9 mouse cellular contexts compared by ENCODE assay signal in genomic region chr12:105322160-105322559, GRCm38 (mm10). TPM values are rescaled to one million over a fixed set of nuclear protein-coding genes. Genes with fewer than 3 reads are reported as not detected.
DNase-seq lines count a peak whose midpoint lies in the region; ATAC-seq and TF ChIP-seq lines count a peak whose summit lies in the region.
"Had no signal": no experiment of that assay in that cellular context is flagged by ENCODE, and none has a peak within 500 bp of the region (broad histone marks: within the 10 kb centered on the region; RNA-seq: fewer than 3 reads in every experiment).

No protein-coding gene starts in this region.

- H3K36me3 ChIP-seq in midbrain, embryonic 10.5 days, result no peaks in the 10 kb centered on the region
- no peaks in the 10 kb centered on the region for H3K36me3 ChIP-seq in midbrain, postnatal 0 days (ENCODE audit: insufficient read depth, low read length)
- no peaks in the 10 kb centered on the region for H3K36me3 ChIP-seq in kidney, embryonic 15.5 days
- H3K36me3 ChIP-seq in stomach, embryonic 14.5 days (ENCODE audit: control insufficient read depth, insufficient read depth, low read length), result no peaks in the 10 kb centered on the region
- H3K36me3 ChIP-seq: hindbrain, embryonic 15.5 days had no signal

- 0 out of 2 replicates have a peak, but pooled peaks cover 2% of the 10 kb centered on the region for H3K9me3 ChIP-seq in midbrain, embryonic 10.5 days (replicated peaks)
- no peaks in the 10 kb centered on the region for H3K9me3 ChIP-seq in midbrain, postnatal 0 days (ENCODE audit: low read length)
- H3K9me3 ChIP-seq in kidney, embryonic 15.5 days (replicated peaks), result no peaks in the 10 kb centered on the region
- H3K9me3 ChIP-seq in stomach, embryonic 14.5 days (ENCODE audit: control insufficient read depth, low read depth, low read length), result no peaks in the 10 kb centered on the region
- H3K9me3 ChIP-seq: hindbrain, embryonic 15.5 days had no signal

- no peak overlapping the region for H3K9ac ChIP-seq in midbrain, postnatal 0 days (replicated peaks; ENCODE audit: low read length, poor library complexity, severe bottlenecking)
- no peak overlapping the region for H3K9ac ChIP-seq in kidney, embryonic 15.5 days
- H3K9ac ChIP-seq in stomach, embryonic 14.5 days (replicated peaks; ENCODE audit: low read depth, low read length), result no peak overlapping the region
- H3K9ac ChIP-seq: hindbrain, embryonic 15.5 days had no signal

- no peak for ATAC-seq in midbrain, postnatal 0 days (ENCODE audit: low FRiP score)
- ATAC-seq in kidney, embryonic 15.5 days (replicated peaks; ENCODE audit: low FRiP score), result peak; percentile 69
- peak; percentile 56; the same call in 1 of the 2 replicates for ATAC-seq in stomach, embryonic 14.5 days (ENCODE audit: insufficient number of reproducible peaks, insufficient read depth, low FRiP score, low read depth)

- H3K4me1 ChIP-seq in midbrain, embryonic 10.5 days, result no peaks in the 10 kb centered on the region
- no peaks in the 10 kb centered on the region for H3K4me1 ChIP-seq in midbrain, postnatal 0 days (ENCODE audit: insufficient read depth, low read length)
- no peaks in the 10 kb centered on the region for H3K4me1 ChIP-seq in kidney, embryonic 15.5 days
- no peaks in the 10 kb centered on the region for H3K4me1 ChIP-seq in stomach, embryonic 14.5 days (ENCODE audit: control insufficient read depth, insufficient read depth, low read length)
- H3K4me1 ChIP-seq: hindbrain, embryonic 15.5 days had no signal

- no peak overlapping the region for H3K27ac ChIP-seq in midbrain, embryonic 10.5 days (replicated peaks)
- H3K27ac ChIP-seq in midbrain, postnatal 0 days (ENCODE audit: low read depth, low read length), result no peak overlapping the region
- no peak overlapping the region for H3K27ac ChIP-seq in kidney, embryonic 15.5 days
- no peak overlapping the region for H3K27ac ChIP-seq in stomach, embryonic 14.5 days (ENCODE audit: low read length)
- H3K27ac ChIP-seq: hindbrain, embryonic 15.5 days had no signal

- DNase-seq in midbrain, embryonic 10.5 days (ENCODE audit: low spot score), result peak; percentile 32
- DNase-seq in midbrain, postnatal 0 days (ENCODE audit: low spot score), result no peak
- DNase-seq in c-Kit-positive CD71-positive TER-119-positive erythroid progenitor cells, embryonic 14.5 days (ENCODE audit: low spot score), result peak; percentile 1
- no peak for DNase-seq in cerebellum, postnatal 4 days (ENCODE audit: low spot score in 2 of 2)
- DNase-seq in spleen, postnatal 4 days (ENCODE audit: low spot score in 2 of 2), result no peak
- no peak for DNase-seq in cerebellum, adult 11-12 months

- no peak for TF ChIP-seq CTCF in midbrain, postnatal 0 days (IDR thresholded peaks at IDR 0.05)

- H3K4me3 ChIP-seq in midbrain, embryonic 10.5 days, result no peak overlapping the region
- H3K4me3 ChIP-seq in midbrain, postnatal 0 days (ENCODE audit: low read depth, low read length), result no peak overlapping the region
- no peak overlapping the region for H3K4me3 ChIP-seq in kidney, embryonic 15.5 days (replicated peaks)
- no peak overlapping the region for H3K4me3 ChIP-seq in stomach, embryonic 14.5 days (ENCODE audit: low read depth, low read length)
- H3K4me3 ChIP-seq: hindbrain, embryonic 15.5 days had no signal

- 23% methylated on average over 6 of the region's 6 CpGs for WGBS in midbrain, embryonic 10.5 days
- 22% methylated on average over 6 of the region's 6 CpGs for WGBS in midbrain, postnatal 0 days
- 25% methylated on average over 6 of the region's 6 CpGs for WGBS in kidney, embryonic 15.5 days
- WGBS in stomach, embryonic 14.5 days, result 24% methylated on average over 6 of the region's 6 CpGs

- no peak overlapping the region for H3K4me2 ChIP-seq in midbrain, postnatal 0 days (ENCODE audit: low read depth, low read length, poor library complexity, severe bottlenecking)
- no peak overlapping the region for H3K4me2 ChIP-seq in kidney, embryonic 15.5 days
- no peak overlapping the region for H3K4me2 ChIP-seq in stomach, embryonic 14.5 days (replicated peaks; ENCODE audit: low read depth, low read length)
- H3K4me2 ChIP-seq: hindbrain, embryonic 15.5 days had no signal

- no peaks in the 10 kb centered on the region for H3K27me3 ChIP-seq in midbrain, embryonic 10.5 days (ENCODE audit: low read depth, poor library complexity, severe bottlenecking)
- H3K27me3 ChIP-seq in midbrain, postnatal 0 days (ENCODE audit: insufficient read depth, low read length), result no peaks in the 10 kb centered on the region
- H3K27me3 ChIP-seq in kidney, embryonic 15.5 days, result no peaks in the 10 kb centered on the region
- no peaks in the 10 kb centered on the region for H3K27me3 ChIP-seq in stomach, embryonic 14.5 days (ENCODE audit: control insufficient read depth, insufficient read depth, low read length)
- H3K27me3 ChIP-seq: hindbrain, embryonic 15.5 days had no signal

RNA-seq across cellular contexts. Expression of gene Tunar, which starts 11.5 kb away (rescaled TPM):
- 0.16 and 0.42 TPM in 2 replicates for polyA plus RNA-seq in midbrain, embryonic 10.5 days (2016; fragmentation: Nextera tagmentation; extraction: Ambion mirVana)
- 29.1 and 34.7 TPM in 2 replicates for total RNA-seq in midbrain, postnatal 0 days (2014; rRNA removed)
- polyA plus RNA-seq in midbrain, postnatal 0 days (2015; fragmentation: Nextera tagmentation; extraction: Ambion mirVana), result 22.7 and 22.8 TPM in 2 replicates
- 0.08 and 0.12 TPM in 2 replicates for polyA plus RNA-seq in kidney, embryonic 15.5 days (2015; fragmentation: Nextera tagmentation; extraction: Ambion mirVana)
- 0.14 and 0.33 TPM in 2 replicates for polyA plus RNA-seq in stomach, embryonic 14.5 days (2014; fragmentation: Nextera tagmentation; extraction: Ambion mirVana)

Comparison
In these comparisons a context has a peak if more than half of its experiments do, and no peak if none do; other contexts are left out.
1. DNase-seq: peak in midbrain, embryonic 10.5 days (single experiment) and c-Kit-positive CD71-positive TER-119-positive erythroid progenitor cells, embryonic 14.5 days (single experiment); none in midbrain, postnatal 0 days (single experiment), cerebellum, postnatal 4 days (0 of 2), spleen, postnatal 4 days (0 of 2) and cerebellum, adult 11-12 months (single experiment).
2. RNA of gene Tunar, which starts 11.5 kb away (polyA plus RNA-seq): 22.7 to 22.8 TPM in midbrain, postnatal 0 days; 0.14 to 0.33 TPM in stomach, embryonic 14.5 days, 0.16 to 0.42 TPM in midbrain, embryonic 10.5 days and 0.08 to 0.12 TPM in kidney, embryonic 15.5 days; every median in the first group is over 10 times any median in the second.